ENCODE assay signal across 19 mouse cellular contexts in genomic region chr8:84943699-84944098, GRCm38 (mm10). TPM values are rescaled to one million over a fixed set of nuclear protein-coding genes. Genes with fewer than 3 reads are reported as not detected.
DNase-seq lines count a peak whose midpoint lies in the region; ATAC-seq and TF ChIP-seq lines count a peak whose summit lies in the region.
"Had no signal": no experiment of that assay in that cellular context is flagged by ENCODE, and none has a peak within 500 bp of the region (broad histone marks: within the 10 kb centered on the region; RNA-seq: fewer than 3 reads in every experiment).

No protein-coding gene starts in this region.

- TF ChIP-seq POLR2A in brain, embryonic 14.5 days (IDR thresholded peaks at IDR 0.05; ENCODE audit: borderline replicate concordance, extremely low read depth, insufficient read depth, insufficient read length, poor library complexity, severe bottlenecking): no peak
- no peak for TF ChIP-seq POLR2A in thymus, adult 2 months (IDR thresholded peaks at IDR 0.05; ENCODE audit: control insufficient read depth, extremely low read depth, insufficient read depth, low read length, poor library complexity)

- peak; percentile 20 for DNase-seq in hindbrain, embryonic 11.5 days (ENCODE audit: low spot score)
- DNase-seq in hindbrain, embryonic 10.5 days (ENCODE audit: low spot score): no peak
- DNase-seq in brain, embryonic 14.5 days (ENCODE audit: low read depth): peak; percentile 58
- no peak for DNase-seq in hindbrain, embryonic 14.5 days (ENCODE audit: low spot score)
- DNase-seq in kidney, adult 8-10 months: no peak
- no peak for DNase-seq in thymus, adult 2 months
- DNase-seq: gastrocnemius, postnatal 10 days; kidney, adult 11 months; spleen, adult 18-20 months had no signal

- H3K9ac ChIP-seq in hindbrain, embryonic 11.5 days (ENCODE audit: low read depth, low read length): no peak overlapping the region
- no peak overlapping the region for H3K9ac ChIP-seq in hindbrain, embryonic 14.5 days
- no peak overlapping the region for H3K9ac ChIP-seq in neural tube, embryonic 15.5 days (replicated peaks)
- H3K9ac ChIP-seq: embryonic facial prominence, embryonic 15.5 days; heart, embryonic 15.5 days; lung, embryonic 14.5 days; neural tube, embryonic 12.5 days had no signal

- peaks cover 35% of the 10 kb centered on the region for H3K27me3 ChIP-seq in hindbrain, embryonic 11.5 days (ENCODE audit: control insufficient read depth, insufficient read depth, low read length)
- H3K27me3 ChIP-seq in hindbrain, embryonic 10.5 days (ENCODE audit: insufficient read depth, poor library complexity, severe bottlenecking): peaks cover 79% of the 10 kb centered on the region
- peaks cover 48% of the 10 kb centered on the region for H3K27me3 ChIP-seq in hindbrain, embryonic 14.5 days (ENCODE audit: control insufficient read depth, insufficient read depth, low read length)
- peaks cover 30% of the 10 kb centered on the region for H3K27me3 ChIP-seq in neural tube, embryonic 15.5 days (replicated peaks)
- peaks cover 30% of the 10 kb centered on the region for H3K27me3 ChIP-seq in thymus, adult 2 months (ENCODE audit: control insufficient read depth, insufficient read depth, low read length)

- H3K27ac ChIP-seq in hindbrain, embryonic 11.5 days (ENCODE audit: low read depth, low read length): no peak overlapping the region
- no peak overlapping the region for H3K27ac ChIP-seq in hindbrain, embryonic 10.5 days
- no peak overlapping the region for H3K27ac ChIP-seq in hindbrain, embryonic 14.5 days
- H3K27ac ChIP-seq in neural tube, embryonic 15.5 days (replicated peaks): no peak overlapping the region
- no peak overlapping the region for H3K27ac ChIP-seq in thymus, adult 2 months (ENCODE audit: control insufficient read depth, insufficient read depth, low read length)
- H3K27ac ChIP-seq: embryonic facial prominence, embryonic 15.5 days; heart, adult 2 months; heart, embryonic 15.5 days; layer of hippocampus, adult 2 months; neural tube, embryonic 12.5 days had no signal

- TF ChIP-seq CTCF in brain, embryonic 14.5 days (IDR thresholded peaks at IDR 0.05; ENCODE audit: borderline replicate concordance, extremely low read depth, insufficient read depth, insufficient read length): no peak
- no peak for TF ChIP-seq CTCF in thymus, adult 2 months (IDR thresholded peaks at IDR 0.05; ENCODE audit: borderline replicate concordance, control insufficient read depth, extremely low read depth, insufficient read depth, low read length, poor library complexity)

- H3K9me3 ChIP-seq in hindbrain, embryonic 11.5 days (ENCODE audit: control insufficient read depth, low read length): no peaks in the 10 kb centered on the region
- H3K9me3 ChIP-seq in hindbrain, embryonic 10.5 days: no peaks in the 10 kb centered on the region
- no peaks in the 10 kb centered on the region for H3K9me3 ChIP-seq in hindbrain, embryonic 14.5 days (ENCODE audit: control insufficient read depth, low read length)
- no peaks in the 10 kb centered on the region for H3K9me3 ChIP-seq in neural tube, embryonic 15.5 days (replicated peaks)
- H3K9me3 ChIP-seq: embryonic facial prominence, embryonic 15.5 days; heart, embryonic 15.5 days; neural tube, embryonic 12.5 days had no signal

- 22% methylated on average over 4 of the region's 4 CpGs for WGBS in hindbrain, embryonic 11.5 days
- 23% methylated on average over 4 of the region's 4 CpGs for WGBS in hindbrain, embryonic 10.5 days
- WGBS in hindbrain, embryonic 14.5 days: 22% methylated on average over 4 of the region's 4 CpGs
- 21% methylated on average over 4 of the region's 4 CpGs for WGBS in neural tube, embryonic 15.5 days
- WGBS in thymus, adult 2 months: 31% methylated on average over 4 of the region's 4 CpGs

- no peak overlapping the region for H3K4me2 ChIP-seq in hindbrain, embryonic 11.5 days (replicated peaks; ENCODE audit: low read depth, low read length)
- H3K4me2 ChIP-seq in hindbrain, embryonic 14.5 days (replicated peaks): peak overlapping the region; percentile 82
- peak overlapping the region; percentile 77 for H3K4me2 ChIP-seq in neural tube, embryonic 15.5 days
- H3K4me2 ChIP-seq: heart, embryonic 15.5 days; lung, embryonic 14.5 days had no signal

- no peak overlapping the region for H3K4me3 ChIP-seq in hindbrain, embryonic 11.5 days (ENCODE audit: low read depth, low read length)
- H3K4me3 ChIP-seq in hindbrain, embryonic 10.5 days: no peak overlapping the region
- no peak overlapping the region for H3K4me3 ChIP-seq in hindbrain, embryonic 14.5 days (replicated peaks; ENCODE audit: low read length)
- H3K4me3 ChIP-seq in neural tube, embryonic 15.5 days (replicated peaks): peak overlapping the region; percentile 59; the same call in 1 of the 2 replicates
- no peak overlapping the region for H3K4me3 ChIP-seq in thymus, adult 2 months (ENCODE audit: control insufficient read depth, insufficient read depth, low read length)
- H3K4me3 ChIP-seq: heart, adult 2 months; neural tube, embryonic 12.5 days had no signal

- peaks cover 5% of the 10 kb centered on the region; the same call in 1 of the 2 replicates for H3K4me1 ChIP-seq in hindbrain, embryonic 11.5 days (replicated peaks; ENCODE audit: control insufficient read depth, insufficient read depth, low read length)
- H3K4me1 ChIP-seq in hindbrain, embryonic 10.5 days (replicated peaks): peaks cover 32% of the 10 kb centered on the region
- H3K4me1 ChIP-seq in hindbrain, embryonic 14.5 days (replicated peaks; ENCODE audit: control insufficient read depth, insufficient read depth, low read length): peaks cover 27% of the 10 kb centered on the region
- peaks cover 36% of the 10 kb centered on the region for H3K4me1 ChIP-seq in neural tube, embryonic 15.5 days
- peaks cover 7% of the 10 kb centered on the region for H3K4me1 ChIP-seq in thymus, adult 2 months (replicated peaks; ENCODE audit: control insufficient read depth, insufficient read depth, low read length)

- H3K36me3 ChIP-seq in hindbrain, embryonic 11.5 days (ENCODE audit: control insufficient read depth, insufficient read depth, low read length): no peaks in the 10 kb centered on the region
- H3K36me3 ChIP-seq in hindbrain, embryonic 10.5 days: no peaks in the 10 kb centered on the region
- H3K36me3 ChIP-seq in hindbrain, embryonic 14.5 days (replicated peaks; ENCODE audit: control insufficient read depth, insufficient read depth): no peaks in the 10 kb centered on the region
- no peaks in the 10 kb centered on the region for H3K36me3 ChIP-seq in neural tube, embryonic 15.5 days
- H3K36me3 ChIP-seq in thymus, adult 2 months (ENCODE audit: control insufficient read depth, insufficient read depth, low read length): no peaks in the 10 kb centered on the region
- H3K36me3 ChIP-seq: embryonic facial prominence, embryonic 15.5 days; G1E; heart, embryonic 15.5 days; neural tube, embryonic 12.5 days had no signal

- ATAC-seq in hindbrain, embryonic 11.5 days (ENCODE audit: low FRiP score): no peak
- ATAC-seq in hindbrain, embryonic 14.5 days (ENCODE audit: low FRiP score): no peak
- no peak for ATAC-seq in neural tube, embryonic 15.5 days (ENCODE audit: low FRiP score)

RNA-seq across cellular contexts. Expression of gene Rtbdn, which starts 3.1 kb away (rescaled TPM):
- polyA plus RNA-seq in hindbrain, embryonic 11.5 days (2014; fragmentation: Nextera tagmentation; extraction: Ambion mirVana): 0.14 TPM in 1 of 2 replicates, not detected in the other
- 0.55 and 0.88 TPM in 2 replicates for polyA plus RNA-seq in hindbrain, embryonic 10.5 days (2016; fragmentation: Nextera tagmentation; extraction: Ambion mirVana)
- polyA plus RNA-seq in brain, embryonic 14.5 days (2012; rRNA removed): 7.2 and 7.6 TPM in 2 replicates
- 1.1 and 1.8 TPM in 2 replicates for polyA plus RNA-seq in hindbrain, embryonic 14.5 days (2014; fragmentation: Nextera tagmentation; extraction: Ambion mirVana)
- polyA plus RNA-seq in neural tube, embryonic 15.5 days (2015; fragmentation: Nextera tagmentation; extraction: Ambion mirVana): 3.0 and 3.8 TPM in 2 replicates
- 0.13 and 0.17 TPM in 2 replicates for polyA plus RNA-seq in thymus, adult 2 months (2012; rRNA removed)
- polyA plus RNA-seq: G1E; heart, adult 2 months; liver, adult 2 months; lung, embryonic 14.5 days had no signal

RNA-seq across cellular contexts. Expression of gene Mast1, which starts 6.5 kb away (rescaled TPM):
- 10.2 and 11.4 TPM in 2 replicates for polyA plus RNA-seq in hindbrain, embryonic 11.5 days (2014; fragmentation: Nextera tagmentation; extraction: Ambion mirVana)
- 5.0 and 12.7 TPM in 2 replicates for polyA plus RNA-seq in hindbrain, embryonic 10.5 days (2016; fragmentation: Nextera tagmentation; extraction: Ambion mirVana)
- polyA plus RNA-seq in brain, embryonic 14.5 days (2012; rRNA removed): 133 and 166 TPM in 2 replicates
- polyA plus RNA-seq in hindbrain, embryonic 14.5 days (2014; fragmentation: Nextera tagmentation; extraction: Ambion mirVana): 69.7 and 76.5 TPM in 2 replicates
- 60.7 and 74.7 TPM in 2 replicates for polyA plus RNA-seq in neural tube, embryonic 15.5 days (2015; fragmentation: Nextera tagmentation; extraction: Ambion mirVana)
- polyA plus RNA-seq in thymus, adult 2 months (2012; rRNA removed): 0.35 and 0.36 TPM in 2 replicates

RNA-seq across cellular contexts. Expression of gene Gm49661, which starts 25.5 kb away (rescaled TPM):
- polyA plus RNA-seq in hindbrain, embryonic 11.5 days (2014; fragmentation: Nextera tagmentation; extraction: Ambion mirVana): not detected in 2 replicates
- not detected in 2 replicates for polyA plus RNA-seq in hindbrain, embryonic 10.5 days (2016; fragmentation: Nextera tagmentation; extraction: Ambion mirVana)
- not detected in 2 replicates for polyA plus RNA-seq in brain, embryonic 14.5 days (2012; rRNA removed)
- polyA plus RNA-seq in hindbrain, embryonic 14.5 days (2014; fragmentation: Nextera tagmentation; extraction: Ambion mirVana): not detected in 2 replicates
- polyA plus RNA-seq in neural tube, embryonic 15.5 days (2015; fragmentation: Nextera tagmentation; extraction: Ambion mirVana): not detected in 2 replicates
- 4.3 TPM in 1 of 2 replicates, not detected in the other for polyA plus RNA-seq in thymus, adult 2 months (2012; rRNA removed)
- polyA plus RNA-seq: embryonic facial prominence, embryonic 15.5 days; G1E; heart, adult 2 months; heart, embryonic 15.5 days; lung, embryonic 14.5 days; neural tube, embryonic 12.5 days; stomach, embryonic 14.5 days had no signal

RNA-seq across cellular contexts. Expression of gene Prdx2, which starts 25.7 kb away (rescaled TPM):
- polyA plus RNA-seq in hindbrain, embryonic 11.5 days (2014; fragmentation: Nextera tagmentation; extraction: Ambion mirVana): 1,367 and 1,409 TPM in 2 replicates
- 1,241 and 1,456 TPM in 2 replicates for polyA plus RNA-seq in hindbrain, embryonic 10.5 days (2016; fragmentation: Nextera tagmentation; extraction: Ambion mirVana)
- 756 and 915 TPM in 2 replicates for polyA plus RNA-seq in brain, embryonic 14.5 days (2012; rRNA removed)
- 1,143 and 1,221 TPM in 2 replicates for polyA plus RNA-seq in hindbrain, embryonic 14.5 days (2014; fragmentation: Nextera tagmentation; extraction: Ambion mirVana)
- polyA plus RNA-seq in neural tube, embryonic 15.5 days (2015; fragmentation: Nextera tagmentation; extraction: Ambion mirVana): 930 and 1,070 TPM in 2 replicates
- 162 and 183 TPM in 2 replicates for polyA plus RNA-seq in thymus, adult 2 months (2012; rRNA removed)

RNA-seq across cellular contexts. Expression of gene Rnaseh2a, which starts 25.9 kb away (rescaled TPM):
- 98.5 and 104 TPM in 2 replicates for polyA plus RNA-seq in hindbrain, embryonic 11.5 days (2014; fragmentation: Nextera tagmentation; extraction: Ambion mirVana)
- 137 and 146 TPM in 2 replicates for polyA plus RNA-seq in hindbrain, embryonic 10.5 days (2016; fragmentation: Nextera tagmentation; extraction: Ambion mirVana)
- polyA plus RNA-seq in brain, embryonic 14.5 days (2012; rRNA removed): 41.8 and 51.3 TPM in 2 replicates
- 47.8 and 48.4 TPM in 2 replicates for polyA plus RNA-seq in hindbrain, embryonic 14.5 days (2014; fragmentation: Nextera tagmentation; extraction: Ambion mirVana)
- polyA plus RNA-seq in neural tube, embryonic 15.5 days (2015; fragmentation: Nextera tagmentation; extraction: Ambion mirVana): 55.0 and 81.5 TPM in 2 replicates
- polyA plus RNA-seq in thymus, adult 2 months (2012; rRNA removed): 69.4 and 76.1 TPM in 2 replicates

Comparison
In these comparisons a context has a peak if more than half of its experiments do, and no peak if none do; other contexts are left out.
1. DNase-seq: peak in hindbrain, embryonic 11.5 days (single experiment) and brain, embryonic 14.5 days (single experiment); none in hindbrain, embryonic 10.5 days (single experiment), hindbrain, embryonic 14.5 days (single experiment), kidney, adult 8-10 months (0 of 2) and thymus, adult 2 months (single experiment).